Mouse (Mus musculus): Measurements from ENCODE around the gene Bglap3. TPM values are rescaled to one million over a fixed set of nuclear protein-coding genes. Genes with fewer than 3 reads are reported as not detected.

The Bglap3 gene
- not detected for polyA plus RNA-seq (2017; shearing (Covaris generic))

GRCm38 (mm10) chr3:88372643-88373042 is at the start of gene Bglap3:
Bglap3 (minus strand) TSS chr3:88372743.

GRCm38 (mm10) chr3:88409741-88410644 is 37.5 kb upstream of the Bglap3 start, which contains the start of gene Pmf1:
Pmf1 (minus strand) TSS chr3:88410331.

GRCm38 (mm10) chr3:88384364-88384763 is 11.8 kb upstream of the Bglap3 start, which contains the start of gene Bglap:
Bglap (minus strand) TSS chr3:88384464.

GRCm38 (mm10) chr3:88378599-88378998 is 6.1 kb upstream of the Bglap3 start, which contains the start of gene Bglap2:
Bglap2 (minus strand) TSS chr3:88378699.

GRCm38 (mm10) chr3:88364337-88364736 is 8.2 kb downstream of the Bglap3 start, which contains the start of gene Paqr6:
Paqr6 (plus strand) TSS chr3:88364584.

GRCm38 (mm10) chr3:88336058-88337013 is 36.2 kb downstream of the Bglap3 start, which contains the start of the genes Tmem79 and Smg5:
Tmem79 (minus strand) TSS chr3:88336148.
Smg5 (plus strand) TSS chr3:88336260.

GRCm38 (mm10) chr3:88324951-88325405 is 47.6 kb downstream of the Bglap3 start, which contains the start of gene Glmp:
Glmp (plus strand) TSS chr3:88325023.

Other genes starting within 250 kb of the Bglap3 start
- gene Mef2d, start 230.4 kb downstream of the Bglap3 start, polyA plus RNA-seq (2017; shearing (Covaris generic)), result 168 TPM
- gene Rhbg, start 118.0 kb downstream of the Bglap3 start, polyA plus RNA-seq (2017; shearing (Covaris generic)), result not detected
- gene Gm38392, start 85.5 kb downstream of the Bglap3 start, polyA plus RNA-seq (2017; shearing (Covaris generic)), result not detected
- 4.1 TPM for gene Tsacc, start 75.7 kb downstream of the Bglap3 start, polyA plus RNA-seq (2017; shearing (Covaris generic))
- gene Cct3, start 75.6 kb downstream of the Bglap3 start, polyA plus RNA-seq (2017; shearing (Covaris generic)), result 309 TPM
- 191 TPM for gene Glmp, start 47.7 kb downstream of the Bglap3 start, polyA plus RNA-seq (2017; shearing (Covaris generic))
- gene Tmem79, start 36.6 kb downstream of the Bglap3 start, polyA plus RNA-seq (2017; shearing (Covaris generic)), result 0.46 TPM
- 35.6 TPM for gene Smg5, start 36.5 kb downstream of the Bglap3 start, polyA plus RNA-seq (2017; shearing (Covaris generic))
- not detected for gene Paqr6, start 8.2 kb downstream of the Bglap3 start, polyA plus RNA-seq (2017; shearing (Covaris generic))
- not detected for gene Bglap2, start 6.0 kb upstream of the Bglap3 start, polyA plus RNA-seq (2017; shearing (Covaris generic))
- gene Bglap, start 11.7 kb upstream of the Bglap3 start, polyA plus RNA-seq (2017; shearing (Covaris generic)), result not detected
- 30.9 TPM for gene Pmf1, start 37.6 kb upstream of the Bglap3 start, polyA plus RNA-seq (2017; shearing (Covaris generic))
- gene Slc25a44, start 52.4 kb upstream of the Bglap3 start, polyA plus RNA-seq (2017; shearing (Covaris generic)), result 14.6 TPM
- 162 TPM for gene Sema4a, start 88.4 kb upstream of the Bglap3 start, polyA plus RNA-seq (2017; shearing (Covaris generic))
- 189 TPM for gene Lmna, start 137.2 kb upstream of the Bglap3 start, polyA plus RNA-seq (2017; shearing (Covaris generic))
- 0.06 TPM for gene Mex3a, start 159.7 kb upstream of the Bglap3 start, polyA plus RNA-seq (2017; shearing (Covaris generic))
- not detected for gene Rab25, start 175.6 kb upstream of the Bglap3 start, polyA plus RNA-seq (2017; shearing (Covaris generic))
- 126 TPM for gene Lamtor2, start 180.3 kb upstream of the Bglap3 start, polyA plus RNA-seq (2017; shearing (Covaris generic))
- 35.6 TPM for gene Ubqln4, start 181.0 kb upstream of the Bglap3 start, polyA plus RNA-seq (2017; shearing (Covaris generic))
- 65.0 TPM for gene Ssr2, start 203.1 kb upstream of the Bglap3 start, polyA plus RNA-seq (2017; shearing (Covaris generic))
- gene Arhgef2, start 233.2 kb upstream of the Bglap3 start, polyA plus RNA-seq (2017; shearing (Covaris generic)), result 79.7 TPM